Mouse (Mus musculus): ENCODE results near the gene Fcho2.

The Fcho2 gene

DNA sequence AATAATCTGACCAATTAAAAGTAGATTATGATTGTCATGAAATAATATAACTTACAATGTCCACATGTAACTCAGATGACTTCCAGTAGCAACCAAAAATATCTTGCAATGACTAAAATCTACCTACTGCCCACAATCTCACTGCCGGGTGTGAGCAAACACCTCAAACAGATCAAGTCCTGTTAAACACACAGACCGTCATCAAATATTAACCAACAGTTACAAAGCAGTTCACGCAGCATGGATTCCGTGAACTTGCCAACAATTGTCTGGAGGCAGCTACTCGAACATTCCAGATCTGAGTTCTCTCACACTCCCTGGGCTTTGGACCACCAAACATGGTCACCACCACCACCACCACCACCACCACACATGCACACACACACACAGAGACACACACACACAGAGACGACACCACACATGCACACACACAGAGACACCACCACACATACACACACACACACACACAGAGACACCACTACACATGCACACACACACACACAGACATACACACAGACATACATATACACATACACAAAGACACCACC, 99.7 kb downstream of the Fcho2 start:
- DNase-seq (ENCODE audit: low read depth, low spot score), result no peak

DNA sequence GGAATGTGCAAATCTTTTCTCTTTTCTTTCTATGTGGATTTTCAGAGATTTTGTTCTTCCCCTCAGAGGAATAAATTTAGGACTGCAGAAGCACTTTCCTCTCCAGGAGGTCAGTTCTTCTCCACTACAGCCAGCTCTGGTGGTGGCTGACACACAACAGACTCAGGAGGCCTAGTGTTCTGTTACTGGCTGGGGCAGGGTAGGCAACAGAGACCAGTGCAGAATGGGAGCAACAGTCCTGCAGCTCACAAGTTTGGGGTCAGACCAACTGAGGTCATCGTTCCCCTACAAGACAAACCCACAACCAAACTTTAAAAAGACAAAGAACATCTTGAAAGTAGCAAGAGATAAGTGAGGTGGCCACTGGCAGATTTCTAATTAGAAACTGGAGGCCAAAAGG, 104.6 kb downstream of the Fcho2 start:
- DNase-seq (ENCODE audit: low read depth, low spot score), result no peak

DNA sequence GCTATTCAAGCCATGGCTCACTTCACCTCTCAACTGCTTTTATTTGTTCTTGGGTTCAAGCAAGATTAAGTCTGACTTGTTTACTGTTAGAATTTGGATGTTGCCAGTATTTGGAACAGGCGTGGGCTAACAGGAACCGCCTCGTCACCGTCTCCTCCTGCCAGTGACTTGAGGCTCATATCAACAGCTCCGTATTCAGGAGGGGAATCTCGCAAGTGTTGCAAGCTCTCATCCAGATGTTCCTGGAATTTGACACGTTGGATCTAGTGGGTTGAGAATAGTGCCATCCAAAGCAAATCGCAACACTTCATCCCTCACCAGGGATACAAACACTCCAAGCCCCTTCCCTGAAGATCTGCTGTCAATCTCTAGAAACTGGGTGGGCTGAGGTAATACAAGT, 105.0 kb downstream of the Fcho2 start:
- no peak for DNase-seq (ENCODE audit: low read depth, low spot score)

DNA sequence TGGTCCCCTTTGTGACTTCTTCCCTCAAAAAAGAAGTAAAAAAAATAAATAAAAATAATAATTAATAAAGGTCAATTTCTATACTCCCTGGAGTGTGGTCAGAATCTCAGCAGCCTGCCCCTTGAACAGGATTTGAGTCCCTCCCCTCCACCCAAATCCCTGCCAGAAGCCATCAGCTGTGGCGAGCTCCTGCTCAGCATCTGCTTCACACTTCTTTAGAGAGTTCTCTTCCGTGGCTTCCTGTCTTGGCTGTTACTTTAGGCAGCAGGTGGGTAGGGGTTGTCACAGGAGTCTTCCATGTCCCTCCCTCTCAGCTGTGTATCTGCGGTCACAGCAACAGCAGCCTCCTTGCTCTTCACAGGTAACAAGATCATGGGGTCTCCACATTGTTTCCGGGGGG, 109.7 kb downstream of the Fcho2 start:
- DNase-seq (ENCODE audit: low read depth, low spot score), result no peak

DNA sequence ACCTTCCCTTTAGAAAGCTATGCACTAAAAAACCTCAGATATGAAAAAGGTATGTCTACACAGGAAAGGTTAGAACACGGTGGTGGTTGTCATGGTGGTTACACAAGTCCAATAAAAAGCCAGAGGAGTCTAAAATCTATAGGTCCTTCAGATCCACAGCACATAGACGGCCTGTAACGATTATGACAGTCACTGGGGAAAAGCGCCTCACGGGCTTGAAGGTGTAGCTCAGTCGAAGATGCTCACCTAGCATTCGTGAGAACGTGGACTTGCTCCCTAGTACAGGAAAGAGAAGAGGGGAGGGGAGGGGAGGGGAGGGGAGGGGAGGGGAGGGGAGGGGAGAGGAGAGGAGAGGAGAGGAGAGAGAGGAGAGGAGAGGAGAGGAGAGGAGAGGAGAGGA, 111.5 kb downstream of the Fcho2 start:
- DNase-seq (ENCODE audit: low read depth, low spot score), result no peak

DNA sequence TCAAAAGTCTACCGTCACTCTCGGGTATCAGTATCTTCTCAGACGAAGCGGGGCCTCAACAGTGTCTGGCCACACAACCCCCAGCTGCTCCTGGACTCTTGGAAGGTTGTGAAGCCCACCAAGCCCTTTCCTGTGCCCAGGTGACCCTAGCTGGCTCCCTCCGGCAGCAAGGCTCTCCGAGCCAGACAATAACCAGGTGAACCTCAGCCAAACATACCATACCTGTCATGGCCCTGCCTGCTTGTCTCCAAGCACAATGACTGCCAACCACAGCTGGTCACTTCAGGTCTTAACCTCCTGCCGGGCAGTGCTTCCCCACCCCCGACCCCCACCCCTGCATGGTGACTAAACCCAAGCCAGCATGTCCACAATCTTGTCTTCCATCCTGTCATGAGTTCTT, 112.9 kb downstream of the Fcho2 start:
- no peak for DNase-seq (ENCODE audit: low read depth, low spot score)

DNA sequence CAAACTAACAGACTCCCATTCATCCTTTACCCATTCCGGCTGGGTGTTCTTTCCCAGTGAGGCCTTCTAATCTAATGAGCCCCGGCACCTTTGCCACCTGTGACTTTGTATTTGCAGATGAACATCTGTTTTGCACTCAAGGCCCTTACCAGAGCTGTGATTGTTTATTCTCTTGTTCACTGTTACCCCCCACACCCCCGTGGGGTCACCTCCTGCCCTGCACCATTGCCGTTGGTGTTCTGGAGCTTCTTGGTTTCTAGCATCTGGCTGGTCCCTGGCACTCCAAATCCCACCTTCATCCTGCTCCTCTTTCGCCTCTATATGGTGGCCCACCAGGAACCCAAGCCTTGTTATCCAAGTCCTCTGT, 114.0 kb downstream of the Fcho2 start:
- DNase-seq (ENCODE audit: low read depth, low spot score), result no peak

DNA sequence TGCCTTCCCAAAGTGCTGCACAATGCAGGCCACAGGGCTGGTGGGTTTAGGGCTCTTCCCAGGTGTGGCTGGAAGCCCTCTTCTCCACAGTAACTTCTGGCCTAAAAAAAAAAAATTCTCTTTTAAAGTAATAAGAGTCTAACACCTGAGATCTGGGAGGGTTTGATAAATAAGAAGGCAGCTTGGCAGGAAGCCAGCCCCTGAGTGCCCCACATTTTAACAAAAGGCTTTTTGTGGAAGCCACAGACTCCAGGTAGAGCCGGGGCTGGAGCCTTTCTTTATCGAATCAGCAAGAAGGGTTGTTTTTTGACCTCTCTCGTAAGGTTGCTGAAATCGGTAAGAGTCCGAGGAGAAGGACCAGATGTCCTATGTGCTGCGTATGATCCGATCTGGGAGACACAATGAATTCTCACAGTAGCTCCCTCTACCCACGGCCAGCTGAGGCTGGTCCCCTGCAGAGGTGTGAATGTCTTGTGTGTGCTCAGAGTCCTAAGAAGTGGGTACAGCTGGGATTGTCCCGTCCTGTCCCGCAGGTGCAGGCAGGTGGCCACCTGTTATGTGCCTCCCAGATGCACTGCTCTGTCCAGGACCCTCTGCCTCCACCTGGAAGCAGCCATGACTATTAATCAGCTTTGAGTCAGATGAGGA, 114.5 kb downstream of the Fcho2 start:
- no peak for DNase-seq (ENCODE audit: low read depth, low spot score)

DNA sequence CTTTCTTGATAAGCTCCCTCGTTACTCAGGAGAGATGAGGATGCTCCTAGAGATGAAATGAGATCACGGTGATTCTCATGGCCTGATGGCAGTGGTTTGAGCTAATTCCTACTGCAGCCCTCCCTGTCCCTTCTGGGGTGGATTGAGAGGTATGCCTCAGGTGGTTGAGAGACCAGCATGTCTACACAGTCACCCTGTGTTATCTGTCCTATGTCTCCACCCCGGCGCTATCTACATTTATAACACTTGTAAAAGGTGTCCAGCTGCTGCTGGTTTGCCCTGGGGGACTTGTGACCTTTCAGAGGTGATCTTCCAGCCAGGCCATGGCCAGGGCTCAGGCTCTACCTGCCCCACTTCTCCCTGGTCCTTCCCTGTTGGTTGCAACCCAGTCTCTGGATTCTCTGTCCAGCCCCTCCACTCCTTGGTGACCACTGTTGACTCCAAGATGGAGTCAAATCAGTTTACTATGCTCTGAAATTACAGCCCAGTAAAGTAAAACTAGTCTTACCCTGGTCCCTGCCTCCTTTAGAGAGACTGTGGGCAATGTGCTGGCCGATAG, 115.2 kb downstream of the Fcho2 start:
- DNase-seq (ENCODE audit: low read depth, low spot score), result no peak

DNA sequence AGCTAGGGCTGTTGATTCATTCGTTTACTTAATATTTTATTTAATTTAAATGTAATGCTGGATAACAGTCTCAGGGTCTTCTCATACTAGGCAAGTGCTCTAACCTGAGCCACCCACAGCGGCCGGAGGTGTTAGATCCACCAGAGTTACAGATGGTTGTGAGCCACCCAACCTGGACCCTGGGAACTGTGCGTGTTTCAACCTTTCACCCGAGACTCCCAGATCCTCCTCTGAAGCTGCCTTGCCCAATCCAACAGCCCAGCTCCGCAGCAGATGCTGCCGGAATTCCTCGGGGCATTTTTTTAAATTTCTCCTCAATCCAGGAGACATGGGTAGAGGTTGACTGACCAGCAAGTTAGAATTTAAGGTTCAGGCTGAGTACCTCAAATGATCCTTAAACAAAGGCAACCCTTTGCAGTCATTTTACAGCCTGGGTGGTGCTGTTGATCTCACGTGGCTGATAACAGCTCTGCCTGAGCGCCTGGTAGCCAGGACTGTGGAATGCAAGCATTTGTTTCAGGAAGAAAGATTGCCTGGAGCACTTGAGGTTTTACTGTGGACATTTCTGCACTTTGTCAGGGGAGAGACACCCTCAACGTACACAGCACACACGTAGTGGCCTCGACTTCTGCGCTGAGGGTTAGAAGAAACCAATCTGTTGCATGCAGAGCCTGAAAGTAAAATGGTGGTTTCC, 116.1 kb downstream of the Fcho2 start:
- DNase-seq (ENCODE audit: low read depth, low spot score), result no peak

DNA sequence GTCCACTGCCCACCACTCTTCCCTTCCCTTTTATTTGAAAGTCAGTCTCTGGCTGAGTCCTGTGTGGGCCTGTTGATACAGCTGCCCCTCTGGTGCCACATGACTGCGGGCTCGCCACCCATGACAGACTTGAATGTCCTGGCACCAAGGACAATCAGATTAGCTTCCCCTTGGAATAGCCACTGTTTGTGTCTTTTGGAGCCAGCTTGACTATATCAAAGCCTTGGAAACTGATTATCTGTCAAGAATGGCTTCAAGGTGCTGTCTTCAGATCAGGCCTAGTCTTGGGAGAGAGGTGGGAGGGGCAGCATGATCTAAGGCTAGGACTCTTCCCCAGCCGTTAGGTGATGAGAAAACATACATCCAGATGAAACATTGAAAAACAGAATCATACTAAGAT, 118.5 kb downstream of the Fcho2 start:
- no peak for DNase-seq (ENCODE audit: low read depth, low spot score)

DNA sequence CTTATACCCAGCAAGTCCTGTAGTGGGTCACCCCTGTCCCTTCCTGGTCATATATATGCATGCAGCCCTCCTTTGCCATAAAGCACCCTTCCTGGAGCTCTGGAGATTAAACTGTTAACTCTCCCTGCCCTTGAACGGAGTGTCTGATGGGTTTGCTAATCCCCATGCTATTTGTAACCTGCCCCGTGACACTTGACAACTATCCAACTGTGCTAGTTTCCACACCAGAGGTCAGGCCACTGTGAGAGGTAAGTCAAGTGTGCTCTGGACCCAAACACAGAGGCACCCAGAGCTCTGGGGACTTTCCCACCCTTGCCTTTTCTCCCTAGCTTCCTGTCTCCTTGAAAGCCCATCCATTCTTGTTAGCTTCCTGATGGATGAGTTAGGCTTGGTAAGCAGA, 119.7 kb downstream of the Fcho2 start:
- no peak for DNase-seq (ENCODE audit: low read depth, low spot score)

DNA sequence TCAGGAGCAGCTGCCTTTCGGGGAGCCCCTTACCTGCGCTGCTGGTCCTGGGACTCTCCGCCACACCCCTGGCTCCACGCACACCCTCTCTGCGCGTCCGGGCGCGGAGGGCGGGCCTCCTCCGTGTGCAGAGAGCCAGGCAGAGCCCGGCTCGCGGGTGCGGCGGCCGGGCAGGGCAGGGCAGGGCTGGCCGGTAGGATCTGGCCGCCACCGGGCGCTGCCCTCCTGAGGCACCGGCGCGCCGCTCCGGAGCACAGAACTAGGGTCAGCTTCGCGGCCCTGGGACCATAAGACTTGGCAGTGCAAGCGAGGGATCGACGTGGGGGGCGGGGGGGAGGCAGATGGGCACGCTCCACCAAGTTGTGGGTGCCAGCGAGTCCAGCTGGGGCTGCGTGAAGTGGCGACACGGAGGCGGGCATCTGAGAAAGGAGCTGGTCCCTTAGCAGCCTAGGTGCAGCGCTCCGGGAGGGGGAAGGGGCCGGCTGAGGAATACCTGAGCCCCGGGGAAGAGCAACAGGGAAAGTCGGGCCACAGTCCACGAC, 120.4 kb downstream of the Fcho2 start, which contains the start of gene Tmem171:
Tmem171 (minus strand) TSS at position 62 of the 542 bp plus-strand sequence.
- DNase-seq (ENCODE audit: low read depth, low spot score), result no peak

DNA sequence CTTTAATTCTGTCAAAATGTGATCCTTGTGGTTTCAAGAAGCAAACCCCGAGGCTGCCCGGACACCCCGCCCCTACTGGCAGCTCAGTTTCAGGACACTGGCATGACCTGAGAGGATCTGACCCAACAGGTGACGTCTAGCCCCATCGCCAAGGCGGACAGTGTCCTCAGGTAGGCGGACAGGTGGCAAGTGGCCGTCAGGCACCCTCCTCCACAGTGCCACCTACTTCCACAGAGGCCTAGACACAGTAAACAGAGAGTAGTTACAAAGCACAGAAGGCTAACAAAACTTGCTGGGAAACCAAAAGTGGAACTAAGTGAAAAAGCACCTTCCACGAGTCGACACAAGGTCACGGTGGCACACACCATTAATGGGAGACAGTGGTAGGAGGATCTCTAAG, 121.9 kb downstream of the Fcho2 start:
- DNase-seq (ENCODE audit: low read depth, low spot score), result no peak

DNA sequence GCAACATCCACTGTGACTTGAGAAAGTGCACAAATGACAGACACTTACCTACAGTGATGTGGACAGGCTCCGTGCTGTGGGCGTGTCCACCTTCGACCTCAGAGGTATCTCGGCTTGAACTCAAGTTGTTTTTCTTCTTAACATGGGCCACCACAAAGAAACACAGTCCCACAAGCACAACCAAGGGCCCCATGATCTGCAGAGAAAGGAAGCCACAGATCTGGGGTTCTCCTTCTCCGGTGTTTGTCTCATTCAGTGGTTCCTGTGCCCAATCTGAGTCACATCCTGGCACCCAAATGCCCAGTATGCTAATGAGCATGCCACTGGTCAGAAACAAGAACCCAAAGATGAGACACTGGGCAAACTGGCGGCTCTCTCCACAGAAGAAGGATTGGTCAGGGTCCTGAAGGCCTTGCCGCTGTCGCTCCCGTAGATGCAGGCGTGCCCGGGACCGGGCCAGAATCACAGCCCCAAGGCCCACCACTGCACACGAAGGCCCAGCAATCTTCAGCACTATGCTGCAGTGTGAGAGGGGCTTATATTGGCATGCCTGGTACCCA, 123.2 kb downstream of the Fcho2 start:
- DNase-seq (ENCODE audit: low read depth, low spot score), result no peak

DNA sequence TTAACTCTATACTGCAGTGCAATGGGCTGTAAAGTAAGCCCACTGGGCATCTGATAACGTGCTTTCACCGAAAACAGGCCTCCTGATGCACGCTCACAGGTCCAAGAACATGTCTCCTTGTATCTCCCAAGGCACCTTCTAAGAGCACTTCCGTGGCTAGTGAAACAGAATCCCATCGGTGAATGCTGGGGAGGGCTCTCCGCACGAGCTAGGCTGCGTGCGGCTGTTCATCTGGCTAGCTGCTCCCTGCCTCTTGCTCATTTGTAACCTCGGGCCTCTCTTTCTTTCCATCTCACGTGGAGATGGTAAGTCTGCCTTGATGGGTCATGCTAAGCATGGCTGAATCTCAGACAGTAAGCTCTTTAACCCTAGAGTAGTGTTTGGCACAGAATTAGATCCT, 124.4 kb downstream of the Fcho2 start:
- no peak for DNase-seq (ENCODE audit: low read depth, low spot score)

DNA sequence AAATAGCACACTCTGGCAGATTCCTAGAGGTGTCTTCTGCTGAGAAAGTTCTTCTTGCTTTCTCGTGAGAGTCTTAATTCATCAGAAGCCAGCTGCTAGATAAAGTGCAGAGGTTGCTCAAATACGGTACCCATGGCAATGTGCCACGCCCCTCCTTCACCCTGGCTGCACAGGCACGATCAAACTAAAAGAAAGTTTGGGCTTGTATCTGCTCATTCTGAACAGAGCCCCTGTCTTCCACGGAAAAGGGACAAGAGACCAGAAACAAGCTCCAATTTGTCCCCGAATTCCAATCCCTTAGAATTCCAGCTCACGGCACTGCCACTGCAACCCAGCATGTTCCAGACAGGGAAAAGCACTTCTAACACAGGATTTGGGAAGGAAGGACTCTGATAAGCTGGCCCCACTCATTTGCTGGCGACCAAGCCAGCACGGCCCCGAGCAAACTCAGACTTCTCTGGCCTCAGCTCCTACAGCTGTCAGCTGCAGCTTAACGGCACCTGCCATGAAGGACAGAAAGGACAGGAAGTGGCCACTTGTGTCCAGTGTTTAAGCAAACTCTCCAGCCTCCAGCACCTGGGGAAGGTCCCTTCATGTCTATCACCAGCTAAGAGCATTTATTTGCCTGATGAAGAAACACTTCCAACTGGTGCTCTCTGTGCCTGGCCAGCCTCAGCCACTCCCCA, 125.5 kb downstream of the Fcho2 start:
- no peak for DNase-seq (ENCODE audit: low read depth, low spot score)

DNA sequence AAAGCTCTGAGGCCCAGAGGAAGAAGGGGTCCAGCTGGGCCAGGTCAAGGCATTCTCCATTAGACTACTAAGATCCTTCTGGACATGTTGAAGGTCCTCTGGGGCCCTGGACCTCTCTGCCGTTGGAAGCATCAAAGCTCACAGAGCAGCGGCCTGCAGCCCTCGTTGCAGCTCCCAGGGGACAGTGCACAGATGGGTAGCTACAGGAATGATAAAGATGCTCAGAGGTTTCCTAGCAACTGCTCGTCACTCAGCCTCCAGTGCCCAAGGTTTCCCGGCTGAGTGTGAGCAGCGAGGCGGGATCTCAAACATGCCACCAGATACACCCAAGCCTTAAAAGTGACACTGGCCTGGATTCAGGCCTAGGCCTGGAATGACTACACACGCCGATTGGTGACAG, 127.3 kb downstream of the Fcho2 start:
- no peak for DNase-seq (ENCODE audit: low read depth, low spot score)

DNA sequence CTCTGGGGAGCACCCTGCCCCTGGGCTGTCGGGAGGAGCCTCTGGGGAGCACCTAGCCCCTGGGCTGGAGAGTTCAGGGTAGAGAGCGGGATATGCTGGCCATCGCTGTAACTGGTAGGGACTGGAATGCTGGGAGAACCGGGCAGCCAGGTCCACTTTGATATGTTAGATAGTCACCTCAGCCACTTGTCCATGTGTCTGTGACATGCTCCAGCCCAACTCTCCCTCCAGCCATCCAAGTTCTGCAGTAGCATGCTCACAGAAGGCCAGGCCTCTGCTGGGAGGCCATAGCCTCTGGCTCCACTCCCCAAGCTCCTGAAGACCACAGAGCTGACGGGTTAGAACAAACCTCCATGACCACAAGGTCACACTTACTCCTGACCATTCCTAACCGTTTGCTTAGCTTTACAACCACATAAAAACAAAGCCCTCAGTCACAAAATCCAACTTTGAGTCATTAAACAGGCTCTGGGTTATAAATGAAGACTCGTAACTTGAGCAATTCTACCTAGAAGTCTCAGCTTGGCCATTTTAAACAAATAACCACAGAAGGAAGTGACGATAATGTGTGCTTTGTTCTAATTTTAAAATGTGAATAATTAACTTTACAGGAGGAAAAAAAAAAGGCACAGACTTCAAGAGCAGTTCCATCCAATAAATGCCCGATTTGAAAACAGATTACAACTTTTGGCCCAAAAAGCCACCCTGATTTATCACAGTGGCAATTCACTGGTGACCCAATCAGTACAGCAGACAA, 130.9 kb downstream of the Fcho2 start:
- DNase-seq (ENCODE audit: low read depth, low spot score), result no peak

DNA sequence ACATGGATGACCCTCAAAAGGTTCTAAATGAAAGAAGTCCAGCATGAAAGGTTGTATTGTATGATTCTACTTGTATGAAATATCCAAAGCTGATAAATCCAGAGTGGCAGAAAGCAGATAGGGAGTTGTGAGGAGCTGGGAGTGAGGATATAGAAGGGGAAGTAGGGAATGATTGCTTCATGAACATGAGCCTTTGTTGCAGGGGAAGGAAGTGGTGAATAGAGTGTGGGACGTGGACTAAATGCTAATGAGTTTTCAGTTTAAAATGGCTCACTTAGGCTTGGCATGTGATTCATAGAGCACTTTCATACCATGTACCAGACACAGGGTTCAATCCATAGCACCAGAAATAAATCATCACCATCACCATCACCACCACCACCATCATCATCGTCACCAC, 131.8 kb downstream of the Fcho2 start:
- no peak for DNase-seq (ENCODE audit: low read depth, low spot score)

DNA sequence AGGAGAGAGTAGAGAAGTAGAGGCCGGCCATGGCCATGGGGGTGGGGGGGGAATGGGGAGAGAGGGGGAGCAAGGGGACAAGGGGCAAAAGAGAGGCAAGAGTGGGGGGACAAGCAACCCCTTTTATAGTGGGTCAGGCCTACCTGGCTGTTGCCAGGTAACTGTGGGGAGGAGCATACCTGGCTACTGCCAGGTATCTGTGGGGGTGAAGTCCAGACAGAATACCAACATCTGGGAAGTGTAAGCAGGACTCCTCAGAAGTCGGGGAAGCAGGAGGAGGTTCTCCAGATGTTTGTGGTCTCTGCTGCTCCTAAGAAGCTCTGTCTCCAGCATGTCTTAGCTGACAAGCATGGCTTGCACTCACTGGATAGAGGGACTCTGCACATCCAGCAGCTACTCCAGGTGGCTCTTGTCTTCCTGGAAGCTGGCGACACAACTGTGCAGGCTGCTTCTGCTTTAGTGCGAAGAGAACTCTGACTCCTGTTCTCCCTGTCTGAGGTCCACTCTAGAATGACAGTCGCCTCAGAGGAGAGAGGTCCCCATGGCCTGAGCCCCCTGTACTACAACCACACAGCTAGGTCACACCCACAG, 134.7 kb downstream of the Fcho2 start:
- no peak for DNase-seq (ENCODE audit: low read depth, low spot score)

Measured in c-Kit-negative CD71-positive TER-119-positive erythroid progenitor cells, embryonic 14.5 days (primary cell).